Mouse (Mus musculus): ENCODE data around the gene Ybx2. TPM values are rescaled to one million over a fixed set of nuclear protein-coding genes. Genes with fewer than 3 reads are reported as not detected.

Gene Ybx2
- total and polyA plus RNA-seq, 3 experiments: 16.7 to 64.2 (median 22.6) TPM

GRCm38 (mm10) chr11:69899870-69900269 is 35.7 kb upstream of the Ybx2 start:
- H3K9ac ChIP-seq (ENCODE audit: low read depth, low read length): no peak overlapping the region
- 33% methylated on average over 4 of the region's 4 CpGs for WGBS
- intact Hi-C loops (cut with DNase I): no loop called here
- H3K27ac ChIP-seq: no peak overlapping the region
- H3K4me1 ChIP-seq (ENCODE audit: control insufficient read depth, insufficient read depth, low read length): peaks cover 3% of the 10 kb centered on the region; the same call in 1 of the 2 replicates
- no peaks in the 10 kb centered on the region for H3K79me2 ChIP-seq (replicated peaks; ENCODE audit: control insufficient read depth, insufficient read depth, low read length)
- no peak for DNase-seq
- TF ChIP-seq CTCF (IDR thresholded peaks at IDR 0.05): no peak
- TF ChIP-seq POLR2A (IDR thresholded peaks at IDR 0.05; ENCODE audit: insufficient read depth, low read depth, low read length): no peak
- no peak for TF ChIP-seq EP300 (IDR thresholded peaks at IDR 0.05; ENCODE audit: insufficient read depth, low read depth, low read length)
- H3K27me3 ChIP-seq (ENCODE audit: control insufficient read depth, insufficient read depth, low read length): no peaks in the 10 kb centered on the region
- H3K36me3 ChIP-seq (ENCODE audit: control insufficient read depth, insufficient read depth, low read length): no peaks in the 10 kb centered on the region
- H3K4me3 ChIP-seq: no peak overlapping the region

- intact Hi-C loops (cut with DNase I): no loop called here
- 0 out of 2 replicates have a peak, but pooled peaks have one; percentile 22 for TF ChIP-seq EP300 (IDR thresholded peaks at IDR 0.05; ENCODE audit: insufficient read depth, low read depth, low read length)
- TF ChIP-seq CTCF (IDR thresholded peaks at IDR 0.05): no peak
- peak; percentile 91 for TF ChIP-seq POLR2A (IDR thresholded peaks at IDR 0.05; ENCODE audit: insufficient read depth, low read depth, low read length)
- WGBS: 1% methylated on average over 38 of the region's 38 CpGs
Measured at GRCm38 (mm10) chr11:69900471-69901405, 34.9 kb upstream of the Ybx2 start, which contains the start of the genes 2810408A11Rik and Neurl4. TSS of gene 2810408A11Rik (minus strand) at chr11:69900987. TSS of gene Neurl4 (plus strand) at chr11:69901072.

GRCm38 (mm10) chr11:69901406-69901846 is 34.2 kb upstream of the Ybx2 start:
- peak; percentile 93 to 97 for DNase-seq
- intact Hi-C loops (cut with DNase I): no loop called here
- peak overlapping the region; percentile 82 for H3K9ac ChIP-seq (ENCODE audit: low read depth, low read length)
- TF ChIP-seq CTCF (IDR thresholded peaks at IDR 0.05) (no peak), EP300 (IDR thresholded peaks at IDR 0.05; ENCODE audit: insufficient read depth, low read depth, low read length) (peak; percentile 83), POLR2A (IDR thresholded peaks at IDR 0.05; ENCODE audit: insufficient read depth, low read depth, low read length) (peak; percentile 63; the same call in 1 of the 2 replicates)
- H3K4me3 ChIP-seq: peak overlapping the region; percentile 83
- peak overlapping the region; percentile 98 for H3K27ac ChIP-seq
- H3K36me3 ChIP-seq (ENCODE audit: control insufficient read depth, insufficient read depth, low read length): no peaks in the 10 kb centered on the region
- H3K79me2 ChIP-seq (replicated peaks; ENCODE audit: control insufficient read depth, insufficient read depth, low read length): no peaks in the 10 kb centered on the region
- under 1% methylated on average over 42 of the region's 42 CpGs for WGBS
- H3K4me1 ChIP-seq (ENCODE audit: control insufficient read depth, insufficient read depth, low read length): peaks cover 3% of the 10 kb centered on the region; the same call in 1 of the 2 replicates
- no peaks in the 10 kb centered on the region for H3K27me3 ChIP-seq (ENCODE audit: control insufficient read depth, insufficient read depth, low read length)

More at GRCm38 (mm10) chr11:69900471-69901405, 34.9 kb upstream of the Ybx2 start, which contains the start of the genes 2810408A11Rik and Neurl4:
- Histone ChIP-seq H3K4me3 (peak within 1 kb of the TSS; percentile 83), H3K4me1 (ENCODE audit: control insufficient read depth, insufficient read depth, low read length) (peaks cover 3% of the 10 kb centered on the region; the same call in 1 of the 2 replicates), H3K36me3 (ENCODE audit: control insufficient read depth, insufficient read depth, low read length) (no peaks in the 10 kb centered on the region), H3K79me2 (replicated peaks; ENCODE audit: control insufficient read depth, insufficient read depth, low read length) (no peaks in the 10 kb centered on the region), H3K27me3 (ENCODE audit: control insufficient read depth, insufficient read depth, low read length) (no peaks in the 10 kb centered on the region), H3K27ac (peak within 1 kb of the TSS; percentile 98), H3K9ac (ENCODE audit: low read depth, low read length) (peak within 1 kb of the TSS; percentile 82)
- peak; percentile 86 to 93 for DNase-seq

GRCm38 (mm10) chr11:69901993-69902392 is 33.6 kb upstream of the Ybx2 start:
- H3K4me1 ChIP-seq (ENCODE audit: control insufficient read depth, insufficient read depth, low read length): peaks cover 3% of the 10 kb centered on the region; the same call in 1 of the 2 replicates
- no peaks in the 10 kb centered on the region for H3K36me3 ChIP-seq (ENCODE audit: control insufficient read depth, insufficient read depth, low read length)
- DNase-seq: no peak
- peak overlapping the region; percentile 98 for H3K27ac ChIP-seq
- peak overlapping the region; percentile 82 for H3K9ac ChIP-seq (ENCODE audit: low read depth, low read length)
- no peaks in the 10 kb centered on the region for H3K79me2 ChIP-seq (replicated peaks; ENCODE audit: control insufficient read depth, insufficient read depth, low read length)
- WGBS: under 1% methylated on average over 38 of the region's 39 CpGs
- H3K4me3 ChIP-seq: peak overlapping the region; percentile 83
- no peak for TF ChIP-seq POLR2A (IDR thresholded peaks at IDR 0.05; ENCODE audit: insufficient read depth, low read depth, low read length)
- no peak for TF ChIP-seq EP300 (IDR thresholded peaks at IDR 0.05; ENCODE audit: insufficient read depth, low read depth, low read length)
- no peak for TF ChIP-seq CTCF (IDR thresholded peaks at IDR 0.05)
- no peaks in the 10 kb centered on the region for H3K27me3 ChIP-seq (ENCODE audit: control insufficient read depth, insufficient read depth, low read length)
- intact Hi-C loops (cut with DNase I): loop anchor here (1.0 kb wide), 1 partner anchor 11 kb away; the partner anchor contains the start of gene Gps2

GRCm38 (mm10) chr11:69902972-69903371 is 32.6 kb upstream of the Ybx2 start:
- Histone ChIP-seq H3K36me3 (ENCODE audit: control insufficient read depth, insufficient read depth, low read length) (no peaks in the 10 kb centered on the region), H3K4me3 (no peak overlapping the region), H3K4me1 (ENCODE audit: control insufficient read depth, insufficient read depth, low read length) (peaks cover 3% of the 10 kb centered on the region; the same call in 1 of the 2 replicates), H3K27me3 (ENCODE audit: control insufficient read depth, insufficient read depth, low read length) (no peaks in the 10 kb centered on the region), H3K79me2 (replicated peaks; ENCODE audit: control insufficient read depth, insufficient read depth, low read length) (no peaks in the 10 kb centered on the region), H3K27ac (no peak overlapping the region), H3K9ac (ENCODE audit: low read depth, low read length) (no peak overlapping the region)
- WGBS: 77% methylated on average over 13 of the region's 13 CpGs
- DNase-seq: no peak
- intact Hi-C loops (cut with DNase I): loop anchor here (1.0 kb wide), 1 partner anchor 10 kb away; the partner anchor contains the start of gene Gps2
- TF ChIP-seq EP300 (IDR thresholded peaks at IDR 0.05; ENCODE audit: insufficient read depth, low read depth, low read length) (no peak), CTCF (IDR thresholded peaks at IDR 0.05) (no peak), POLR2A (IDR thresholded peaks at IDR 0.05; ENCODE audit: insufficient read depth, low read depth, low read length) (no peak)

Data from heart, adult 2 months (tissue).